Mouse (Mus musculus) G1E (cell line): ENCODE data around the gene Hoxb9. TPM values are rescaled to one million over a fixed set of nuclear protein-coding genes. Genes with fewer than 3 reads are reported as not detected.
A peak's percentile ranks its signal among the peaks of the same experiment; 100 is the strongest.

Experiments
- ATAC-seq: 2 replicates; pipeline ENCODE4 v1.8.0; 2016; ENCODE audit warnings: mild to moderate bottlenecking; ENCODE audit not compliant: insufficient number of reproducible peaks, poor library complexity, low FRiP score, severe bottlenecking; ENCODE audit errors: extremely low read depth
- DNase-seq: peaks from one replicate; pipeline ENCODE4 v3.0.0; 2012; ENCODE audit warnings: low spot score
- H3K27me3 ChIP-seq: 2 replicates; pipeline ENCODE4 v1.6.1; 2012; ENCODE audit warnings: mild to moderate bottlenecking, low read length, inconsistent platforms; ENCODE audit not compliant: insufficient read depth
- H3K36me3 ChIP-seq: replicated peaks from 2 replicates; pipeline ENCODE3; 2012; ENCODE audit warnings: mild to moderate bottlenecking, inconsistent platforms
- H3K4me1 ChIP-seq: 2 replicates; pipeline ENCODE4 v1.6.1; 2012; ENCODE audit warnings: low read depth, low read length, inconsistent platforms, mixed read lengths; ENCODE audit not compliant: insufficient read depth
- H3K4me3 ChIP-seq: 2 replicates; pipeline ENCODE4 v1.5.1; 2012; ENCODE audit warnings: low read depth, mild to moderate bottlenecking, inconsistent platforms, low read length, moderate library complexity, mixed read lengths
- H3K9me3 ChIP-seq: replicated peaks from 2 replicates; pipeline ENCODE4 v1.6.1; 2012; ENCODE audit warnings: inconsistent platforms
- CTCF ChIP-seq: IDR thresholded peaks from 2 replicates; pipeline ENCODE4 v1.5.1; 2012; ENCODE audit warnings: low read depth, low read length, inconsistent platforms, mixed read lengths
- GATA1 ChIP-seq: IDR thresholded peaks from 2 replicates; pipeline ENCODE4 v1.6.1; 2012; ENCODE audit warnings: borderline replicate concordance, low read length, inconsistent platforms, mixed read lengths
- GATA2 ChIP-seq: IDR thresholded peaks from 2 replicates; pipeline ENCODE4 v1.6.1; 2012; ENCODE audit warnings: low read depth, low read length, inconsistent platforms, borderline replicate concordance
- POLR2AphosphoS5 ChIP-seq: IDR thresholded peaks from 2 replicates; pipeline ENCODE4 v1.6.1; 2012; ENCODE audit warnings: low read depth, low read length, inconsistent platforms; ENCODE audit not compliant: insufficient replicate concordance
- TAL1 ChIP-seq: conservative IDR thresholded peaks from 2 replicates; pipeline ENCODE4 v1.6.1; 2012; ENCODE audit warnings: low read depth, low read length, inconsistent platforms, mixed read lengths
- polyA plus RNA-seq: library from polyadenylated mRNA; stranded (reverse); fragments of >175 nt; gene quantifications from 2 replicates; pipeline ENCODE4 v1.2.3, GENCODE M21; 2012
- total RNA-seq, 2 experiments: library from RNA; stranded (forward) in 1 of 2; stranded (reverse) in 1 of 2; fragments of 200-1000 nt in 1 of 2; fragments of >200 nt in 1 of 2; fragmentation: Nextera tagmentation in 1 of 2; gene quantifications; 2 replicates each; pipeline ENCODE4 v1.2.3; 2014 to 2017

The Hoxb9 gene
- total RNA-seq (2014; fragmentation: Nextera tagmentation) (not detected in 2 replicates), total RNA-seq (2017) (not detected in 2 replicates), polyA plus RNA-seq (not detected in 2 replicates)

DNA sequence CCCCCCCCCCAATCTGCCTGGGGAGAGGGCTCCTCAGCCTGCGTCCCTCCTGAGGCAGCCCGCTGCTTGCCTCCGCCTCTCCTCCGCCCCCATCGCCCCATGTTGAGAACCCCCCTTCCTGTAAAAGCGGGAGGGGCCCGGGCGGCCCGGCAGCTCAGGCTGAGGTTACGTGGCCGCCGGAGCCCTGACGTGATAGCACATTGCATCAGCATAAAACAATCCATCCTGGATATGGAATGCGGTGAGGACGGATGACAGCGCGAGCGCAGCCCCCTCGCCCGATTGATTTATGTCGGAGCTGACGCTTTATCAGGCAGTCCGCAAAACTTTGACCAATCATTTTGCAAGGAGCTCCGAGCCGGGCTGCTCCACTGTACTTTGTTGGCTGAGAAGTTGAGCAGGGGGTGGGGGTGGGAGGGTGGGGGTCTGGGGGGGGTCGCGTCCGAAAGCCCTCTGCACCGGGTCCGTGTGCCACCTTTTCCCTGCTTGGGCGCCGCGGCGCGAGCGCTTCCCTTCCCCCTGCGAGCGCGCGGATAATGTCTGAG lies at the start of gene Hoxb9:
TSS of gene Hoxb9 (plus strand) at position 462 of the 545 bp plus-strand sequence.
- H3K9me3 ChIP-seq, result 0 out of 2 replicates have a peak, but pooled peaks cover 2% of the 10 kb centered on the region
- no peak within 1 kb of the TSS for H3K4me3 ChIP-seq
- H3K4me1 ChIP-seq, result no peaks in the 10 kb centered on the region
- no peaks in the 10 kb centered on the region for H3K36me3 ChIP-seq
- TF ChIP-seq POLR2AphosphoS5, result no peak
- no peak for TF ChIP-seq GATA1
- TF ChIP-seq CTCF, result no peak
- no peak for TF ChIP-seq GATA2
- no peak for TF ChIP-seq TAL1
- H3K27me3 ChIP-seq, result peaks cover 41% of the 10 kb centered on the region
- DNase-seq, result no peak
- no peak for ATAC-seq

DNA sequence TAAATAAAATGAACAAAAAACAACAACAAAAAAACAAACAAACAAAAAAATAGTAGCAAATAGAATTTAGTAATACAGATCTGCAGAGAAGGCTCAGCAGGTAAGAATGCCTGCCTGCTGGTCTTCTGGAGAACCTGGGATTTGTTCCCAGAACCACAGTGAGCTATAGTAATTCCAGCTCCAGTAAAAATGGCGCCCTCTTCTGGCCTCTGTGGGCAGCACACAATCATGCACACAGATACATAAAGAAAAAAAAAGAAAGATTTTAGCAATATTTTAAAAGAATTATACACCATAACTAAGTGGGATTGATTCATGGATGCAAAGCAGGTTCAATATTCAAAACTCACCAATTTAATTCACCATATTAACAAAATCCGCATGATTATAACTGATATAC lies 47.4 kb upstream of the Hoxb9 start:
- TF ChIP-seq POLR2AphosphoS5 (no peak), GATA1 (no peak), CTCF (peak; percentile 47; the same call in 1 of the 2 replicates)
- peaks cover 6% of the 10 kb centered on the region for H3K9me3 ChIP-seq
- ATAC-seq (no peak), DNase-seq (no peak)
- no peak overlapping the region for H3K4me3 ChIP-seq
- H3K36me3 ChIP-seq, result no peaks in the 10 kb centered on the region
- no peaks in the 10 kb centered on the region for H3K4me1 ChIP-seq
- H3K27me3 ChIP-seq, result peaks cover 33% of the 10 kb centered on the region

GRCm38 (mm10) chr11:96227676-96228075 lies 43.6 kb upstream of the Hoxb9 start:
- H3K27me3 ChIP-seq, result peaks cover 28% of the 10 kb centered on the region
- no peaks in the 10 kb centered on the region for H3K9me3 ChIP-seq
- no peaks in the 10 kb centered on the region for H3K36me3 ChIP-seq
- ATAC-seq (no peak), DNase-seq (no peak)
- H3K4me3 ChIP-seq, result no peak overlapping the region
- no peak for TF ChIP-seq CTCF
- no peaks in the 10 kb centered on the region for H3K4me1 ChIP-seq

DNA sequence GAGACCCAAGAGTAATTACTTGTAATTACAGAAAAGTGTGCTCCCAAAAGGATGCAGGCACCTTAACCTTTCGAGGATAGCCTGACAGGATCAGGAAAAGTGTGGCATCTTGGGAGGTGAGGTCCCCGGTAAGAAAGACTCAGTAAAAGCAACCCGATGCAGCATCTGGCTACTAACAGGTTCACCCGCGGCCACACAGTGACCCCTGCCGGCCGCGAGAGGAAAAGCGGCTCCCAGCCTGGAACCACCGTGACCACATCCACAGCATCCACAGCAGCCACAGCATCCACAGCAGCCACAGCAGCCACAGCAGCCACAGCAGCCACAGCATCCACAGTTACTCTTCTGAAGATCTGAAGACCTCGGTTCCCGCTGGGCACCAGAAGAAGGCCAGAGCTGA lies 36.4 kb upstream of the Hoxb9 start:
- Histone ChIP-seq H3K27me3 (peaks cover 17% of the 10 kb centered on the region), H3K9me3 (no peaks in the 10 kb centered on the region), H3K36me3 (no peaks in the 10 kb centered on the region), H3K4me1 (0 out of 2 replicates have a peak, but pooled peaks cover 3% of the 10 kb centered on the region), H3K4me3 (no peak overlapping the region)
- TF ChIP-seq GATA1, result no peak
- no peak for TF ChIP-seq POLR2AphosphoS5
- no peak for TF ChIP-seq TAL1
- TF ChIP-seq CTCF, result peak; percentile 68
- TF ChIP-seq GATA2, result no peak
- DNase-seq, result peak; percentile 21
- ATAC-seq, result no peak

DNA sequence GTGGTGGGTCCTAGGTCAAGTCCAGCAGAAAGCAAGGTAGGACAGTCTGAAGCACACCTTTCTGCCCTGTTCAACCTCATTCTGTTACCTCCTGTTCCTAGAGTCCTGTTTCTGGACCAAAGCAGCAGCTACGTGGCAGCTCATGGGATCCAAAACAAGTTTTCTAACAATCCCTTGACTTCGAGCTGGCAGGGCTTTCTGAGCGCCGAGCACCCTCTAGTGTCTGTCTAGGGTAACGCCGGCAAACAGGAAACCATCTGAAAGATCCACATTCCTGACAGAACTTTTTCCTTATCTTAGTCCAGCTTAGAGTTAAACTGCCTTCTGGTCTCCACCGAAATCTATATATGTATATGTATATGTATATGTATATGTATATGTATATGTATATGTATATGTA lies 31.0 kb upstream of the Hoxb9 start:
- peak; percentile 38 for DNase-seq

DNA sequence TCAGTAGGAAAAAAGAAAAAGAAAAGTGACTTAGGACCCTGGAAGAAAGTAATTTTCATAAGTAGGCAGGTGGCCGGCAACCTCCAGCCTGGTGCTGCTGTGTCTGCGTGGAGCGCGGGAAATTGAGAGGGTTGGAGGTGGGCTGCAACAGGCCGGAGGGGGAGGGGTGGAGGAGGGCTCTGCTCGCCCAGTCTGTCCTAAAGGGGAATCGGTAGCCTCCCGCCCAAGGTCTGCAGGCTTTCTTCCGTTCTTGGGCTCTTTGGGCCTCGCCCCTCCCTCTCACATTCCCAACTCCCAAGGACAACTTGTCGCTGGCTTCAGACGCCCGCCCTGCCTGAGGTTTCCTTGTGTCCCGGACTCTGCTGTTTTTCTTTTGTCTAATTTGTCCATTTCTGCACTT lies 20.4 kb upstream of the Hoxb9 start:
- no peak for TF ChIP-seq CTCF
- TF ChIP-seq POLR2AphosphoS5, result no peak
- TF ChIP-seq GATA1, result no peak
- no peak for TF ChIP-seq GATA2
- TF ChIP-seq TAL1, result no peak
- DNase-seq (no peak), ATAC-seq (no peak)
- peaks cover 28% of the 10 kb centered on the region for H3K27me3 ChIP-seq
- no peaks in the 10 kb centered on the region for H3K36me3 ChIP-seq
- no peaks in the 10 kb centered on the region for H3K4me1 ChIP-seq
- H3K9me3 ChIP-seq, result no peaks in the 10 kb centered on the region
- H3K4me3 ChIP-seq, result no peak overlapping the region

More for the DNA sequence above, 31.0 kb upstream of the Hoxb9 start:
- H3K27me3 ChIP-seq, result peaks cover 13% of the 10 kb centered on the region
- H3K36me3 ChIP-seq, result no peaks in the 10 kb centered on the region
- H3K4me1 ChIP-seq, result peaks cover 2% of the 10 kb centered on the region; the same call in 1 of the 2 replicates
- no peak for ATAC-seq
- H3K4me3 ChIP-seq, result no peak overlapping the region
- no peak for TF ChIP-seq TAL1
- peak; percentile 61 for TF ChIP-seq CTCF
- TF ChIP-seq POLR2AphosphoS5, result no peak
- TF ChIP-seq GATA1, result no peak
- H3K9me3 ChIP-seq, result no peaks in the 10 kb centered on the region

GRCm38 (mm10) chr11:96251480-96252031 lies 19.7 kb upstream of the Hoxb9 start:
- peaks cover 28% of the 10 kb centered on the region for H3K27me3 ChIP-seq
- DNase-seq, result no peak

More at GRCm38 (mm10) chr11:96251480-96252031, 19.7 kb upstream of the Hoxb9 start:
- no peak overlapping the region for H3K4me3 ChIP-seq
- no peaks in the 10 kb centered on the region for H3K4me1 ChIP-seq
- no peak for TF ChIP-seq GATA2
- TF ChIP-seq CTCF, result no peak
- no peak for TF ChIP-seq GATA1
- TF ChIP-seq POLR2AphosphoS5, result no peak
- no peak for TF ChIP-seq TAL1
- H3K9me3 ChIP-seq, result no peaks in the 10 kb centered on the region
- H3K36me3 ChIP-seq, result no peaks in the 10 kb centered on the region
- ATAC-seq, result no peak
